4 mouse cellular contexts compared by ENCODE assay signal in the genomic region with DNA sequence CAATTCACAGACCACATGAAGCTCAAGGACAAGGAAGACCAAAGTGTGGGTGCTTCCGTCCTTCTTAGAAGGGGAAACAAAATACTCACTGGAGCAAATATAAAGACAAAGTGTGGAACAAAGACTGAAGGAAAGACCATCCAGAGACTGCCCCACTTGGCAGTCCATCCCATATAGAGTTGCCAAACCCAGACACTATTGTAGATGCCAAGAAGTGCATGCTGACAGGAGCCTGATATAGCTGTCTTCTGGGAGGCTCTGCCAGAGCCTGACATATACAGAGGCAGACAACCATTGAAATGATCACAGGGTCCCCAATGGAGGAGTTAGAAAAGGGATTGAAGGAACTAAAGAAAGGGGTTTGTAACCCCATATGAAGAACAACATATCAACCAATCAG.
DNase-seq lines count a peak whose midpoint lies in the region; ATAC-seq and TF ChIP-seq lines count a peak whose summit lies in the region.
"Not testable (repeated sequence)": the region's sequence is repeated elsewhere in the genome, so short reads cannot be mapped to it uniquely, and the experiment has no call there.

No protein-coding gene starts in this region.

- not testable (repeated sequence) for H3K4me2 ChIP-seq in hindbrain, postnatal 0 days (ENCODE audit: low read depth, low read length)

- H3K36me3 ChIP-seq in hindbrain, postnatal 0 days (ENCODE audit: insufficient read depth, low read length) = not testable (repeated sequence)

- peak; percentile 71; the same call in 1 of the 2 replicates for ATAC-seq in hindbrain, postnatal 0 days

- not testable (repeated sequence) for H3K4me1 ChIP-seq in hindbrain, postnatal 0 days (ENCODE audit: insufficient read depth, low read length)

- not testable (repeated sequence) for H3K9ac ChIP-seq in hindbrain, postnatal 0 days (replicated peaks; ENCODE audit: low read length)

- TF ChIP-seq CTCF in hindbrain, postnatal 0 days (IDR thresholded peaks at IDR 0.05; ENCODE audit: low read depth) = not testable (repeated sequence)

- H3K9me3 ChIP-seq in hindbrain, postnatal 0 days (ENCODE audit: low read length) = not testable (repeated sequence)

- H3K27me3 ChIP-seq in hindbrain, postnatal 0 days (ENCODE audit: insufficient read depth, low read length) = not testable (repeated sequence)

- 58% methylated on average over 1 of the region's 1 CpGs for WGBS in hindbrain, postnatal 0 days

- H3K27ac ChIP-seq in hindbrain, postnatal 0 days = not testable (repeated sequence)

- peak; percentile 29 to 32 for DNase-seq in cerebellum, postnatal 10 days
- peak; percentile 21 for DNase-seq in hindbrain, postnatal 0 days (ENCODE audit: low spot score)
- peak; percentile 11 for DNase-seq in lung, postnatal 10 days
- DNase-seq in right cerebral cortex, postnatal 10 days (ENCODE audit: low spot score in 2 of 2) = peak; percentile 24 to 26

- not testable (repeated sequence) for H3K4me3 ChIP-seq in hindbrain, postnatal 0 days (ENCODE audit: low read length)
